Mouse (Mus musculus) CH12.LX (cell line): ENCODE measurements at regions not wholly inside any gene's neighbourhood (a gene's known extent, or its start where the extent isn't known, plus 50 kb on each side); places are given as distances from the start of the nearest gene placed in this dataset.

Source experiments
- CTCF ChIP-seq, 2 experiments: IDR thresholded peaks in 1 of 2; conservative IDR thresholded peaks in 1 of 2; 2 replicates each; pipeline ENCODE4 v1.5.1; 2011 to 2012; ENCODE audit warnings: low read depth in 2 of 2, low read length in 2 of 2, improper control_type of control experiment in 1 of 2, inconsistent platforms in 1 of 2, mild to moderate bottlenecking in 1 of 2, moderate library complexity in 1 of 2
- JUND ChIP-seq: conservative IDR thresholded peaks from 2 replicates; pipeline ENCODE4 v1.6.1; 2011; ENCODE audit warnings: low read depth, low read length, improper control_type of control experiment
- TCF12 ChIP-seq: IDR thresholded peaks from 2 replicates; pipeline ENCODE4 v1.6.1; 2014; ENCODE audit warnings: low read depth, mild to moderate bottlenecking, inconsistent platforms, low read length, improper control_type of control experiment
- USF2 ChIP-seq: conservative IDR thresholded peaks from 2 replicates; pipeline ENCODE4 v1.6.1; 2011; ENCODE audit warnings: low read depth, low read length, improper control_type of control experiment

GRCm38 (mm10) chr12:77065645-77066512 is 103.9 kb upstream of the Max start:
- TF ChIP-seq TCF12 (no peak), JUND (no peak), USF2 (no peak), CTCF (conservative IDR thresholded peaks at IDR 0.05 in 1 of 2, IDR thresholded peaks at IDR 0.05 in 1 of 2; ENCODE audit: low read depth in 2 of 2, low read length in 2 of 2) (no peak)
